Mouse (Mus musculus) bone marrow macrophage, adult 2 months (primary cell): ENCODE measurements around the gene Ppp1r12b. TPM values are rescaled to one million over a fixed set of nuclear protein-coding genes. Genes with fewer than 3 reads are reported as not detected.

Experiments used
- H3K27ac ChIP-seq: 2 replicates; pipeline ENCODE4 v1.5.1; 2012; ENCODE audit warnings: low read depth, low read length; ENCODE audit not compliant: insufficient read depth
- H3K4me1 ChIP-seq: 2 replicates; pipeline ENCODE4 v1.6.1; 2012; ENCODE audit warnings: low read length; ENCODE audit not compliant: control insufficient read depth, insufficient read depth
- H3K4me3 ChIP-seq: 2 replicates; pipeline ENCODE4 v1.5.1; 2012; ENCODE audit warnings: mild to moderate bottlenecking, low read length, moderate library complexity; ENCODE audit not compliant: insufficient read depth
- CTCF ChIP-seq: IDR thresholded peaks from 2 replicates; pipeline ENCODE4 v1.5.1; 2012; ENCODE audit warnings: low read depth, mild to moderate bottlenecking, low read length, moderate library complexity
- POLR2A ChIP-seq: IDR thresholded peaks from 2 replicates; pipeline ENCODE4 v1.6.1; 2012; ENCODE audit warnings: mild to moderate bottlenecking, low read depth, low read length, borderline replicate concordance
- polyA plus RNA-seq: library from polyadenylated mRNA; stranded (reverse); fragments of >200 nt; gene quantifications from 2 replicates; pipeline ENCODE4 v1.2.4, GENCODE M21; 2012; ENCODE audit not compliant: missing spikeins, insufficient read depth, insufficient read length

Gene Ppp1r12b
- polyA plus RNA-seq, 1 experiment = 4.6 TPM

DNA sequence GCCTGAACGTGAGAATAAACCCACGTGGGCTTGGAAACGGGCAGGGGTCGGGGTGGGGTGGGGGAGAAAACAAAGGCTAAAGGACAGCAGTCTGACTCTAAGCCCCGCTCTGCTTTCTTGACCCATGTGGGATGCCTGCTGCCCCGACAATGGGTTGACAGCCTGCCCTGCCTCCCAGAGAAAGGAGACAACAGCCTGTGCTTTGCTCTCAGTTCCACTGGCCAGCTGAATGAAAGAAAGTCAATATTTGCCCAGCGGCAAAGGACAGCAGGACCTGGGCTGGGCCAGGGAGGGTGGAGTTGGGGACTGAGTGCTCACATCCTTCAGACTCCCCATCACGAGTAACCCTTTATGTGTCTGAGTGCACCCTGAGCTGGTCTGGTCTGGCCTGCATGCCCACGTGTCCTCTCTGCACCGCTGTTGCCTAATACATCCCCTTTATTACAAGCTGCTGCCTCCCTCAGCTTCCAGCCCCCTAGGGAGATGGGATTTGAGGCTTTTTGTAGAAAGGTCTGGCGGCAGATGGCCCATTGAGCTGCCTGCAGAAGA lies 242.2 kb downstream of the Ppp1r12b start:
- H3K4me3 ChIP-seq = no peak overlapping the region
- no peak overlapping the region for H3K27ac ChIP-seq
- TF ChIP-seq CTCF (no peak), POLR2A (no peak)
- H3K4me1 ChIP-seq = no peaks in the 10 kb centered on the region

DNA sequence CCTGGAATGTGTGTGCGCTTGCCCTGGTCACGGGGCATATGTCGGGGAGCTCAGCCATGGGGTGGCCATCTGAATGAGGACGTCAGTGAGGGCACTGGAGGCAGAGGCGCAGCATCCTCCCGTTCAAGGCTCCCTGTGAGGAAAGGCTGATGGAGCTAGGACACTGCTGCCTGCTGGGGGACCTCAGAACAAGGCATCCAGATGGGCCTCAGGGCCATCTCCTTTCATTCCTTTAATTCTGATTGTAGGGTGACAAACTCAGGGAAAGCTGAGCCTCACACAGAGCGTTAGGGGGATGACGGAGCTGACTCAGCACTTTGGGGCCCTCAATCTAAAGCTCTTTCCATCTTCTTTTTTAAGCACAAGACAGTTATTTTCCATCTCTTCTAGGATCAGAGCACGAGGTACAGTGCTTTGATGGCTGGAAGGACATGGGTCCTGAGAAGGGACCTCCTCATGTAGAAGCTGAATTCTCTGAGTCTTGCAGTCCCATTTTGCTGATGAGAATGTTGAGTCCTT lies 242.9 kb downstream of the Ppp1r12b start:
- Histone ChIP-seq H3K4me3 (no peak overlapping the region), H3K27ac (no peak overlapping the region), H3K4me1 (no peaks in the 10 kb centered on the region)
- TF ChIP-seq POLR2A (no peak), CTCF (no peak)

GRCm38 (mm10) chr1:134711653-134712052 lies 244.1 kb downstream of the Ppp1r12b start:
- H3K27ac ChIP-seq = no peak overlapping the region
- no peak overlapping the region for H3K4me3 ChIP-seq
- TF ChIP-seq CTCF (no peak), POLR2A (no peak)
- no peaks in the 10 kb centered on the region for H3K4me1 ChIP-seq

DNA sequence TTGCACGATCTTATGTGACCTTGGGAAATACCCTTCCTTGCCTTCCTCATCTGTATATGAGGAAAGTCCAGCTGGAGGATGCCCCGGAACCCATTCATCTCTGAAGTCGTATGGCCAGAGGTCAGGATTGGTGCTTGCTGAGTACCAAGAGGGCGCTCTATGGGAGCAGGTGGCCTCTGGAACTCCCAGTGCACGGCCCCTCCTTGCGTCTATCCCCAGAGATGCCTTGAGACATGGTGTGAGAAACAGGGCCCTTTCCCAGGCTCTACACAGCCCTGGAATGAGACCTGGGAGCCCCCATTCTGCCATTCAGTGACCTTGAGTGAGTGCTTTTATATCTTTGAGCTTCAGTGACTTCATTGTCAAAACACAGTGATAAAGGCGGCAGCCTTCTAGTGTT lies 244.7 kb downstream of the Ppp1r12b start:
- Histone ChIP-seq H3K4me1 (no peaks in the 10 kb centered on the region), H3K27ac (no peak overlapping the region), H3K4me3 (no peak overlapping the region)
- no peak for TF ChIP-seq POLR2A
- TF ChIP-seq CTCF = no peak

GRCm38 (mm10) chr1:134709411-134710306 lies 246.1 kb downstream of the Ppp1r12b start:
- TF ChIP-seq CTCF = no peak
- TF ChIP-seq POLR2A = no peak
- Histone ChIP-seq H3K27ac (no peak overlapping the region), H3K4me1 (no peaks in the 10 kb centered on the region), H3K4me3 (no peak overlapping the region)

DNA sequence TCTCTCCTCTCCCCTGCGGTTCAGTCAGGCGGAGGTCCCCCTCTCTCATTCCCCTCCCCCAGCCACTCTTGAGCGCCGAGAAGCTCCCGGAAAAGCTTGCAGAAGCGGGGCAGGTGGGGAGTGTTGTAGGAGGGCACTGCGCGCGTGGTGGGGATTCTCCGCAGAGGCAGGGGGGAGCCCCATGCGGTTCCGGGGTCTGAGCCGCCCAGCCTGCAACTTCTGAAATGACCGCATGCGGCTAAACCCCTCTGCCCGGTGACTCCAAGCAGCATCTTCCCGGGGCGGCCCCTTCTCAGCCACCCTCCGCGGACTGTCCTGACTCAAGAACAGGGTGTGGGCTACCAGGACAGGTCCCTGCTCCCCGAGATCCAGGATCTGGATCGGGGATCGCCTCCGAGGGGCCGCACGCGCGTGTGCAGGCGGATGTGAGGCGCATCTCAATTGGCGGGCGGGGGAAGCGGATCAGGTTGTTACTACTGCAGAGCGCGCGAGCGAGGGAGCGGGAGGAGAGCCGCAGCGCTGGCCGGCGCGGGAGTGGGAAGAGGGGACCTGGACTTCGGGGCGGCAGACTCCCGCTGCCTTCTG lies 246.8 kb downstream of the Ppp1r12b start:
- no peaks in the 10 kb centered on the region for H3K4me1 ChIP-seq
- H3K4me3 ChIP-seq = no peak overlapping the region
- no peak for TF ChIP-seq POLR2A
- TF ChIP-seq CTCF = no peak
- H3K27ac ChIP-seq = no peak overlapping the region

DNA sequence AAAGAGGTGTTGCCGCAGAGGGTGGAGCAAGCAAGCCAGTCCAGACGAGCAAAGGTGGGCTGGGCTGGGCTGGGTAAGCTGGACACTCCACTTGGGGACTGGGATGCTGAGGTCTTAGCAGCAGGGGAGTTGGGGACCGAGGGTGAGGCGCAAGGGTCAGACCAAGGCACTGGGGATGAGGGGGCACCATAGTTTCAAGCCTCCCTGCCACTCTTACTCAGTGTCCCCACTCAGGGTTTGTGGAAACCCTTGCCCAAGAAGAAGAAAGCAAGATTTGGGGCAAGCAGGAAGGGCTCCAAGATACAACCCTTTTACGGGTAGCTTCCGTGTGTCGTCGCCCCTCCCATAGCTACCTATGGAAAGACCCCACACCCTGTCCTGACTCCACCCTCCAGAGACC lies 247.5 kb downstream of the Ppp1r12b start:
- Histone ChIP-seq H3K4me1 (peaks cover 2% of the 10 kb centered on the region), H3K27ac (no peak overlapping the region), H3K4me3 (no peak overlapping the region)
- TF ChIP-seq POLR2A = no peak
- TF ChIP-seq CTCF = no peak

- Histone ChIP-seq H3K4me3 (no peak overlapping the region), H3K4me1 (peaks cover 4% of the 10 kb centered on the region), H3K27ac (no peak overlapping the region)
- TF ChIP-seq CTCF = no peak
- no peak for TF ChIP-seq POLR2A
Observed at GRCm38 (mm10) chr1:134707516-134707915, 248.2 kb downstream of the Ppp1r12b start.

DNA sequence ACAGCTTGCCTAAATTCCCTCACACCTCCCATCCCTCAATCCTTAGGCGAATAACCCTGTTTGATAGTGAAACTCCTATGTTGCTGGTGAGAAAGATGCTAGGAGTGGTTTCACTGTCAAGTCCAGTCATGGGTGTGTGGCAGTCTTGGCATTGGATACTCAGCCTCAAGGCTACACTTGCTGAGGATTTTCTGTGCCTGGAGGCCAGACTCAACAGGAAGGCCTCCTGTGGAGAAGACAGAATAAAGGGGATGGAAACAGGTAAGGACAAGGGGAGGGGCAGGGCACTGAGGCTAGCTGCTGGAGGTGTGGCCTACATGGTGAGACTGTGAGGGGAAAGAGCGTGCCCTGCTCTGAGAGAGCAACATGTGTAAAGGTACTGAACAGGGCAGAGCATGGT lies 249.2 kb downstream of the Ppp1r12b start:
- no peak for TF ChIP-seq POLR2A
- TF ChIP-seq CTCF = no peak
- peaks cover 4% of the 10 kb centered on the region for H3K4me1 ChIP-seq
- H3K27ac ChIP-seq = no peak overlapping the region
- H3K4me3 ChIP-seq = no peak overlapping the region

Other genes starting within 250 kb of the Ppp1r12b start
- gene Ube2t, start 6.6 kb upstream of the Ppp1r12b start, polyA plus RNA-seq = 20.3 and 33.5 TPM in 2 replicates
- not detected in 2 replicates for gene Lgr6, start 149.3 kb upstream of the Ppp1r12b start, polyA plus RNA-seq
- gene Ptpn7, start 176.8 kb upstream of the Ppp1r12b start, polyA plus RNA-seq = 42.8 and 49.1 TPM in 2 replicates
- 204 TPM in 2 replicates for gene Arl8a, start 190.9 kb upstream of the Ppp1r12b start, polyA plus RNA-seq
- not detected in 2 replicates for gene Gpr37l1, start 211.7 kb upstream of the Ppp1r12b start, polyA plus RNA-seq